Mouse (Mus musculus): ENCODE results near the gene Isca1.

DNA sequence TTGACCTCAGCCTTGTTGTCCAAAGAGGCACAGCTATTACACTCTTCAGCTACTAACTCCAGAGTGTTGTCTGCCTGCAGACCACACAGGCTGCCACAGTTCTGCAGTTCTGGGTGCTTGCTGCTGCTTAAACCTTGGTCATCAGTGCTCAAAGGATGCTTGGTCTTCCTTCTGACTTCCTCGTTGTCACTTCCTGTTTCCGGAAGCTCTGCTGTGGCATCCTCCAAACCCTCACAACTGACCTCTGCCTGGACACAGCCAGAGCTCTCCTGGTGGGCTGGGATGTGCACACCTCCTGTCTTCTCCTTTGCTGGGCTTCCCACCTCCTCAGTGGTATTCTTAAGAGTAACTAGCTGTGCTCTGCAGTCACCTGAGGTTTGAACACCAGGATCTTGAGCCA is 30.5 kb upstream of the Isca1 start:
- TF ChIP-seq POLR2A (IDR thresholded peaks at IDR 0.05; ENCODE audit: insufficient read length, low read depth): no peak
- no peak for TF ChIP-seq POLR2AphosphoS2 (IDR thresholded peaks at IDR 0.05; ENCODE audit: insufficient read length, low read depth)
- no peak for TF ChIP-seq USF1 (IDR thresholded peaks at IDR 0.05; ENCODE audit: low read depth)
- no peak for TF ChIP-seq E2F4 (IDR thresholded peaks at IDR 0.05; ENCODE audit: insufficient read depth)
- no peak for TF ChIP-seq MAX (IDR thresholded peaks at IDR 0.05; ENCODE audit: low read depth)
- no peak for TF ChIP-seq MYOD1 (IDR thresholded peaks at IDR 0.05; ENCODE audit: control insufficient read depth in 1 of 3, insufficient read length in 2 of 3, low read depth in 2 of 3)
- no peak for TF ChIP-seq MYOG (IDR thresholded peaks at IDR 0.05; ENCODE audit: control insufficient read depth in 1 of 3, insufficient read depth in 1 of 3, insufficient read length in 2 of 3, low read depth in 2 of 3)
- no peak for TF ChIP-seq CEBPB (IDR thresholded peaks at IDR 0.05; ENCODE audit: insufficient read depth, poor library complexity, severe bottlenecking)
- no peak for TF ChIP-seq TCF12 (IDR thresholded peaks at IDR 0.05; ENCODE audit: insufficient read depth, poor library complexity, severe bottlenecking)
